Mouse (Mus musculus): ENCODE measurements at regions not wholly inside any gene's neighbourhood (a gene's known extent, or its start where the extent isn't known, plus 50 kb on each side); places are given as distances from the start of the nearest gene placed in this dataset.

DNA sequence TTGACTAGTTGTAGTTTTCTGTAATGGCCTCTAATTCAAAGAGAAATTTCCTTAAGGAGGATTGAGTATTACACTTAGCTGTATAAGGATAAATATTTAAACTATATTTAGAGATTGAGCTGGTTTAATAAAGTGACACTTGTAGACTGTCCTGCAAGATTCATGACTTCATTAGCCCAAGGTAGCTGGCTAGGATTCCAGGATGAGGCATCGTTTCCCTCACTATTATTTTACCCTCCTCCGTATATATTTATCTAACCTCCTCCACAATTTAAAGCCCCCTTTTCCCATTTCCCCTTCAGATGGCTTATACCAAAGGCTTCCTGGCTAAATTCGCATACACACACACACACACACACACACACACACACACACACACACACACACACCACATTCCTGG lies 322.0 kb upstream of the Zfp637 start:
- no peak for TF ChIP-seq ETS1 (IDR thresholded peaks at IDR 0.05; ENCODE audit: low read depth, low read length)
- no peak for TF ChIP-seq CTCF (IDR thresholded peaks at IDR 0.05 in 2 of 3, conservative IDR thresholded peaks at IDR 0.05 in 1 of 3; ENCODE audit: control insufficient read depth in 1 of 3, insufficient read depth in 1 of 3, low read depth in 2 of 3, low read length in 3 of 3, poor library complexity in 1 of 3, severe bottlenecking in 1 of 3)
- no peak for TF ChIP-seq USF1 (IDR thresholded peaks at IDR 0.05; ENCODE audit: low read depth, low read length)
- no peak for TF ChIP-seq POLR2A (IDR thresholded peaks at IDR 0.05; ENCODE audit: control insufficient read depth in 1 of 2, insufficient read depth in 1 of 2, low read depth in 1 of 2, low read length in 2 of 2, poor library complexity in 1 of 2)
- no peak for TF ChIP-seq CHD2 (IDR thresholded peaks at IDR 0.05; ENCODE audit: low read length)
- TF ChIP-seq POLR2AphosphoS2 (IDR thresholded peaks at IDR 0.05; ENCODE audit: low read length): no peak
- no peak for TF ChIP-seq MEF2A (IDR thresholded peaks at IDR 0.05; ENCODE audit: extremely low read depth, insufficient replicate concordance, low read depth, low read length, poor library complexity, severe bottlenecking)
- no peak for TF ChIP-seq MAFK (IDR thresholded peaks at IDR 0.05; ENCODE audit: borderline replicate concordance, low read depth, low read length)
